Mouse (Mus musculus) G1E-ER4 (cell line): ENCODE data around the gene Prnp. TPM values are rescaled to one million over a fixed set of nuclear protein-coding genes. Genes with fewer than 3 reads are reported as not detected.

Experiments
- GATA1 ChIP-seq: IDR thresholded peaks from one replicate; pipeline ENCODE4 v1.8.0; 2012; ENCODE audit warnings: low read length, inconsistent platforms
- polyA plus RNA-seq: library from polyadenylated mRNA; stranded (reverse); fragments of >175 nt; gene quantifications from 2 replicates; pipeline ENCODE4 v1.2.3, GENCODE M21; 2012

The Prnp gene
- polyA plus RNA-seq, 1 experiment: 194 TPM

DNA sequence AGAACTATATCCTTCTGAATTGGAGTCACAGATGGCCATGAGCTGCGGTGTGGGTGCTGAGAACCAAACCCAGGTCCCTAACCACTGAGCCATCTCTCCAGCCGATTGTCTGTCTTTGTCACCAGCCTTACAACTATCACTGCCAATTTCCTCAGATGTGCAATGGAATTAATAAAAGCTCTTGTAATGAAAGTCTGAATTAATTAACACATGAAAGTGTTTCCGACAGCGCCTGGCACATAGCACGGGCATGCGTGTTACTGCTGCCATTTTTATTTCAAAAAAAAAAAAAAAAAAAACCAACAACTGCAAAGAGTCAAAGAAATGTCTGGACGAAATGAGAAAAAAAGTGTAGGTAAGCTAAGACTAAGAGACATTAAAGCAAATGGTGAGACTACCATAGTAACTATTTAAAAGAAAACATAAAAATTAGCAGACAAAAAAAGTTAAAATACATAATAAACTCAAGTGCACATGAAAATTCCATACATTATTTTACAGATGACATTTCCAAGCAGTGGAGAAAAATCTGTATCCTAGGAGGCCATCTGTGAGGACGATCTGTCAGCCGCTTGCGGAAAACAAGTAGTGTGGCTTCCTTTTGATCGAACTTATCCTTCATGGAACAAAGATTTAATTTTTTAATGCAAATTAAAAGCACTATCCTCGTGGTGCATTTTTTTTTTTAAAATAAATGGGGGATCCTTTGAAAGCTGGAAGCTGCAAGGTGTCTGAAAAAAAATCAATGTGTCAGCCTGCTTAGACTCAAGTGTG is 12.2 kb upstream of the Prnp start:
- TF ChIP-seq GATA1: no peak

DNA sequence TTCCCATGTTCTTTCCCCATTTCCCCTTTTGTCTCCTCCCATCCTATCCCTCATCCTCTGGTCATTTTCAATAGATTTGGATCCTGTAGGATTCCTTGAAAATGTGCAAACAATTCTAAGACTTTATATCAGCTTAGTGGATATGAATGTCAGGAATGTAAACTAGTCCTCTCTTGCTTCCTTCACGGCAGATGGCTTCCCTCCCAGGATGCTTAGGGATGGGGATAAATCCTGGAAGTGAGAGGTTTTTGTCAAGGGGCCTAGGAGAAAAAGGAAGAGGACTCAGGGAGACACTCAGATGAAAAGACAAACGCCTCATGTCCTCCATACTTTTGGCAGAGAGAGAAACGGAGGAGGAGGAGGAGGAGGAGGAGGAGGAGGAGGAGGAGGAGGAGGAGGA is 7.3 kb upstream of the Prnp start:
- TF ChIP-seq GATA1: no peak

DNA sequence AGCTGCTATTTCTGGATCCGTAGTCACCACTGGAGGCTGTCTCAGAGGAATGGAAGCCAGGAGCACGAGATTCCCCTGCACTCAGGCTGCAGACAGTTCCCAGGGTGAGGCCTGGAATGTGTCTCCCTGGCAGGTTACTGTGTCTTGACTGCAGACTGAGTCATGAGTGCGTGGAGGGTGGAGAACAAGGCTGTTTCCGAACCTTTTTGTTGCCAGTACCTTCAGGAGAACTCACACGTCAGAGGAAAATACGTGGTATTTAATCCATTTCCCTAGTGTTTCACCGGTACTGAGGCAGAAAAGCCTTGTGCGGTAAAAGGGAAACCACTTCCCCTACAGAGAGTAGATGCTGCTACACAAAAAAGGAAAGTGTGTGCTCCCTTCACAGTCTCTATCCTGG is 6.9 kb upstream of the Prnp start:
- TF ChIP-seq GATA1: no peak

DNA sequence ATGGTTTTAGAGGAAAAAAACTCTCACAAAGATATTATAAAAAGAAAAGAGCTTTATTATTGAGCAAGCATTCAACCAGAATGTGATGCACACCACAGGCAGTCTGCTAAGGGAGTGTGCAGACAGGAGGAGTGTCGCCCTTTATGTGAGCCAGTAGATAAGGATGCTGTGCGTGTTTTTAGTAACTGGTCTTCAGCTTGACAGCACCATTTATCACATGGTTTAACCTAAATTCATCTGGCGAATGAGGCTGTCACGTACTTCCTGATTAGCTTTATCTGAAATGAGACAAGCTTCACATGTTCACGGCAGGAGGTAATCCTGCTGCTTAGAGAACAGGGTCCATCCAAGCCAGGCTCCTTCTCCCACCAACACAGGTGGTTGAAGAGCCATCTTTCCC is 4.7 kb upstream of the Prnp start:
- TF ChIP-seq GATA1: peak; percentile 98

DNA sequence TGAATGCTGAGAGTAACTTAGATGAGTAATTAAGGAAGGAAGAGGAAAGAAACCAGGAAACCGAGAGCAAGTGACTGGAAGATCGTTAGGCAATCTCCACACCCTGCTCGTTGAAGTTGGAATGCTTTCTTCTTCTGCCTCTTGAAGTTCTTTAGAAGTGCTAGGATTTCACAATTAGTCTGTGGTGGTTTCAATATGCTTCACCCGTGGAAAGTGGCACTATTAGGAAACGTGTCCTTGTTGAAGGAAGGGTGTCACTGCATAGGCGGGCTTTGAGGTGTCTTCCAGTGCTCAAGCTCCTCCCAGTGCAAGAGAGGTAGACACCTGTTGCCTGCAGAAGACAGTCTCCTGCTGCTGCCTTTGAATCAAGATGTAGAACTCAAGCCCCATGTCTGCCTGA is 4.0 kb upstream of the Prnp start:
- no peak for TF ChIP-seq GATA1

DNA sequence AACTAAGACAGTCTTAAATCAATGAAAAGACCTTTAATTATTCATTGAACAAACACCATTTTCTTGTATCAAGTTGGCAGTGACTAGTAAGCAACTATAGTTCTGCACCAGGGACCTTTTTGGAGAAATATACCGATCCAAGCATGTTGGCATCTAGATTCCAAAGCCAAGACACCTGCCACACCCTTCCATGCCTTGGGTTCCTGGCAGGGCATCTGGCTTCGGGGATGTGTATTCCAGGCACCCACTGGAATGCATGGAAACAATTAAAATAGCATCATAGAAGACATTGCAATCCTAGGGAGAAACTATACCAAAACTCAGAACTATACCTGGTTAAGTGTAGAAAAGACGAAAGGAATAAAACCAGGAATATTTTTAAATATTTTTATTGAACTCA is 3.5 kb upstream of the Prnp start:
- TF ChIP-seq GATA1: no peak

DNA sequence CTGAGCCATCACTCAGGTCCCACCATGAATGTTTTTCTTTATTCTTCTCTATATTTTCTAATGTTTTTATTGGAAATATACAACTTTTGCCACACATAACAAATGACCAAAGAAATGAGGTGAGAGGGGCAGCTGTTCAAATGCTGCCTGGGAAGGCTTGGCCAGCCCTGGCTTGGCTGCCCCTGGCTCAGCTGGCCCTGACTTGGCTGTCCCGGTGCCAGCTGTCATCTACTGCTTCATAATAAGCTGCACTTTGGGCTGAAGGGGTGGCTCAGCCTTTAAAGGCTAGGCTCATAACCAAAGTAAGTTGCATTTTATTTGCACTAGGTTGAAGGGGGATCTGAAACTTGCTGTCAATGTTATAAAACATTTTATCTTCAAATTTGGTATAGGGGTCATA is 2.9 kb upstream of the Prnp start:
- no peak for TF ChIP-seq GATA1

DNA sequence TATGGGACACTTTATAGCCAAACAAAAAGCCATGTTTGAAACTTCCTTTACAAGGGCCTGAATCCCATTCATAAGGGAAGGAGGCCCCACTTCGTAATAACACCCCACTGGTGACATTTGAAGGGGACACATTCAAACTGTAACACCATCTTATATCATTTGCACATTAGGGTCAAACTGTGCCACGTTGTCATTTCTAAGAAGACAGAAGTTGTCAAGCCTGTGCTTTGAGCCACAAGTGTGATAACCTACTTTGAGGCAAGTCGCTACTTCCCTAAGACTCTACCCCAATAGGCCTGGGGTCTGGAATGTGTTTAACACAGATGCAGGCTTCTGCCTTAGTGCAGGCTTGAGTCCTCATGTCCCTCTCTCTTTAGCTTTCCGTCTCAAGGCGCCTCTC is 2.4 kb upstream of the Prnp start:
- no peak for TF ChIP-seq GATA1

DNA sequence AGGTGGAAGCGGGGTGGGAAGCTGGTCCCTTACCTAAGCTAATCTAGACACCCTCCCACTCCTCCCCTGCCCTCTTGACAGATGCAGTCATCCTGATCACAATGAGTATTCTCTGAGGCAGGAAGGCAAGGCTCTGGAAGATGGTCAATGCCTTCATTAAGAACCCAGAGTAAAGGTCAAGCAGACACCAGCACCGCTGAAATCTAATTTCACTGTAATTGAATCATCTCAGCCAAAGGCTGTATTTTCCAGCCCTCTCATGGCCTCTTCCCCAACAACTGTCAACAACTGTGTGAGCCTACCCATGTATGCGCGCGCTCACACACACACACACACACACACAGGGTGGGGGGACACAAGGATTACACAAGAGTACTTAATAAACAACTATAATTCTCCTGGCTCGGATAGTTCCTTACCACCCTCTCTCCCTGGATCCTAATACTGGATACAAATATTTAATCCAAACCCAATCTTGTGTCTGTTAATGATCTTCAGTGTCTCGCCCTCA is 1.3 kb upstream of the Prnp start:
- TF ChIP-seq GATA1: no peak

DNA sequence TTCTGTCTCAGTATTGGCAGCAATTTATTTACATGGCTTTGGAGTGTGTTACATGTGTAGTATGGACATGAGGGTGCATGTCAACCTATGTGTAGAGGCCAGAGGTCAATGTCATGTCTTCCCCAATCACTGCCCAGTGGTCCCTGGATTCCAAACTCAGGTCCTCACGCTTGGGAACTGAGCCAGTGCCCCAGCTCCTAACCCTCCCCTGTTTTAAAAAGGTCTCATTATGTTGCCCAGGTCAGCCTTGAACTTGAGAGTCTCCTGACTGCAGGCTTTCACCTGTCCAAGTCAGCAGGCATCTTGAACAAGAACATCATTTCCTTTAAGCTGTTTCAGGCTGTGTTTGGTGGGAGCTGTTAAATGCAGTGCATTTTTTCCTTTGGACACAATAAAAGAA is 822 bp upstream of the Prnp start:
- no peak for TF ChIP-seq GATA1

DNA sequence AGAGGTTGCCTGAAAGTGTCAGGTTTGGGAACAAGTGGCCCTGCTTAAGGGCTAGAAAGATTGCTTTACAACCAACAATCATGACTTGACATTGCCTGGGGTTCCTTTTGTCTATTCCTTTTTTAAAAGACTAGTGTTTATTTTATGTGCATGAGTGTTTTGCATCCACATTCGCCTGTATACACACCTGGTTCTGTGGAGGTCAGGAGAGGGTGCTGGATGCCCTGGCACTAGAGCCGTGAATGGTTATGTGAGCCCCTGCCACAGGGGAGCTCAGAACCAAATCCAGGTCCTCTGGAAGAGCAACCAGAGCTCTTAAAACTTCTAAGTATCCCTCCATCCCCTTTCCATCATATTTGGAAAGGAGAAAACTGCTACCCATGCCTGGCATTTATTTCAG is 1.1 kb downstream of the Prnp start:
- no peak for TF ChIP-seq GATA1

DNA sequence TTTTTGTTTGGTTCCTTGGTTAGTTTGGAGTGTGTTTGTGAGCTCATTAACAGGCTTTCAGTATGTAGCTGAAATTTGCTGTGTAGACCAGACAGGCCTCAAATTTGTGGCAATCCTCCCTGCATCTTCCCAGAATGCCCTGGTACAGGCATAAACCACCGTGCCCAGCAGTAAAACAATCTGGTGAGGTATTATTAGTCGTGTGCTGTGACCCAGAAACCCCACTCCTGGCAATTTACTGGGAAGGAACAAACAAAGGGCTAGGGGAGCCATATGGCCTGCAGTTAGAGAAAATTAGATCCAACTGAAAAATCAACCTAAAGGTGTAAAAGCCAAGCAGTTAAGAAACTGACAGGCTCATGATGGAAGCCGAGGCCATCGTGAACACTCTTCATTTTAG is 1.6 kb downstream of the Prnp start:
- TF ChIP-seq GATA1: no peak

DNA sequence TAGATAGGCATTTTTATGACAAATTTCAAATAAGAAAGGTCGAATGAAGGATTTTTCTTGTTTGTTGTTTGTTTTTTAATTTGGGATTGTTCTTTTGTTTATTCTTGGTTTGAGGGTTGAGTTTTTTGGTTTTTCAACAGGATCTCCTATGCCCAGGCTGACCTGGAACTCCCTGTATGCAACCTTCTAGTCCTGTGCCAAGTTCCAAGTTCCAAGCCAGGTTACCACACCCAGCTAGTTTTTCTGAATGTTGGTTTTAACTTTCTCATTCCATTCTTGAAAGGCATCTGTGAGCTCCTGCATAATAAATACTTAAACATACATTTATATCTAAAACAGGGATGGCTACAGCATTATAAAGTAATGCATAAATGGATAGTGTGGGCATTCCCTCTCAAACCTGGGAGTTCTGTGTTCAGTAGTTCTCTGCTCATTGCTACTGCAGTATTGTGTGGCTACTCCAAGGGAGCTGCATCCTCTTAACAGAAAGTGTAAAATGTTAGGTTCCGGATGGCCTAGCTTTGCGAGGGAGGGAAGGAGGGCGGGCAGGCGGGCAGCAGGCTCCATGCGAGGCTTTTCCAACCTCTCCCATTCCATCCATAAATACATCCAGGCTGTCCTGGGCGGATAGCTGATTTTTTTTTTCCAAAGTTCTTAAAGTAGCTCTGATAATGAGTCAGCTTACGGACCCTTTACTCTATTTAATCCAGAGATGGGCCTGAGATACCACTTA is 3.0 kb downstream of the Prnp start:
- TF ChIP-seq GATA1: no peak

DNA sequence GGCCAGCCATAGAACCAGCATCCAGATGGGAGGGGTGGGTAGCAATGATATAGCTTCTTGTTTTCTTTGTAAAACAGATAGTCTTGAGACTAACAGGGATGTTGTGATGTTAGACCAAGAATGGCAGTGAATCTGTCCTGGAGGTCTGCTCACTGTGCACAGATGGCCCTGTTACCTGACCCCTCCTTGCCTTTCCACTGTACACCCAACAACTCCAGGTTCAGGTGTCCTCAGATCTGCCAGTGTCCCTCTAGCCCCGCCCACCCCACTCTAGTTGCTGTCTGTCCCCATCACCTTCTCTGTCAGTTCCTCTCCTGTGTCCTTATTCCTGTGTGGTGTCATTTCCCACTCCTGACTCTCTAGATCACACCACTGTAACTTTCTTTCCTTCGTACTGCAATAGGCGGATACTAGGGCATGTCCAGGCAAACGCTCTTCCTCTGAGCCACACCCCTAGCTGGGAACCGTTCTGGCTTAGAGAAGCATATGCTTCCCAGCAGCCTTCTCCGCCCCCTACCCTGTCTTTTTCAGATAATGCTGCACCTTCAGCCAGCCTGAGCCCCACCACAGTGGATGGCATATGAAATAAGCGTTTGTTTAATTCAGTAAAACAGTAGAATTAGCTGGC is 22.7 kb downstream of the Prnp start:
- TF ChIP-seq GATA1: no peak

DNA sequence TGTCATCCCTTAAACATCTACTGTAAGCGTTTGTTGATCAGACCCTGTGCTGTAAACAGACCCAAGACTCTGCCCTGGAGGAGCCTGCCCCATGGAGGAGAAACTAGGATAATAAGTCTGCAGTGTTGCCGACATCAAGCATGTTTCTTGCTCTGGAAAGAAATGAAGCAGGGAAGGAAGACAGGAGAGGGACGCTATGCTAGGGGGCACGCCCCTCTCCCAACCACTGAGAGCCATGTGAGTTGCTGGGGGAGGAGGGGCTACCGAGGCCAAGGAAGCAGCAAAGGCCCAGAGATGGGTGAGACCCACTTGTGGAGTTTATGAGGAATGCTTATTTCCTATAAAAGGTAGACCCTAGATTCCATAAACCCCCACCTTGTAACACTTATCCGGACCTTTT is 23.3 kb downstream of the Prnp start:
- TF ChIP-seq GATA1: no peak

DNA sequence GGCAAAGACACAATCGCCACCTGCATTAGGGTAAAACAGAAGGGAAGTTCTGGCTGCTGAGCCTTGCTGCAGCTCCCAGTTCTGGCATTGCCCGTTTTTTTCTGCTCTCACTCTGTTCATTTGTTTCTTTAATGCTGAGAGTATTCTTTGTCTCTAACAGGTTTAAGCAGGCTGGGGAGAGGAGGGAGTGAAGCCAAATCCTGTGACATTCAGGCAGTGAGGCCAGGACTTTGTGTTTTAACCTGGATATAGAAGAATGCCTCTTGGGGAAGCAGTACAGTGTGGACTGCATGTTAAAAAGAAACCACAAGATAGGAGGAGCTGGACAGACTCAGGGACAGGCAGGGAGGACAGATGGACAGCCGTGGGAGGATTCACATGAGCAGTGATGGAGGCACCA is 23.9 kb downstream of the Prnp start:
- no peak for TF ChIP-seq GATA1

DNA sequence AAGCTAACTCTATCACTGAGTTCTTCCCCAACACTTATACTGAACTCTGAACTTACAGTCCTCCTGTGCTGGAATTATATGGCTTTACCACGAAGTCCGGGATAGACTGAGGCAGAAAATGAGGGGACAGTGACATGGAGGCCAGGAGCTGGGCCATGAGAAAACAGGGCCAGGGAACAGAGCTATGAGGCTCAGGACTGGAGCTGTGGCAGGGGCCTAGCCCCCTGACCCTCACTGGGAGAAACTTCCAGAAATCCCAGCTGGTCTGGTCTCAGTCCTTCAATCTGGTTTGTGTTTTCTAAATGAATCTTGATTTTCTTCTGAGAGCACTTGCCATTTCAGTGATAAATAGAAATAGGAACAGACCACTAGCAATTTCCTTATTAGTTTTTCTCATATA is 24.5 kb downstream of the Prnp start:
- TF ChIP-seq GATA1: no peak
